Mouse (Mus musculus): ENCODE data around the gene Psmb5.

DNA sequence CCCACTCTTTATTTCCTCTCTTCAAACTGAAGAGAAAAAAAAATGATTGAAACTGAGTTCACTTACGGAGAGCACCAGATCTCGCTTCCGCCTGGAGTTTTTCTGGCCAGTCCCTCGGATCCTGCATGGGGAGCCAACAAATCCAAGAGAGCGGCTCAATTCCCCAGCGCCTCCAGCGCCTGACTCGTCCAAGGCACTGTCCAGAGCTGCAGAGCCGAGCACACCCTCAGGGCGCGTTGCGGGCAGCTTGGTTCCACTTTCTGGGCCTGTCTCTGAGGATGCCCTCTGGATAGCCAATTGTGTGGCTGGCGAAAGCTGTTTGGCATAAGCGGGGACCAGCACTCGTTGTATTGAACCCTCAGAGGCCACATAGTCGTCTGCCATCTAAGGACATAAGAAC, 26.8 kb downstream of the Psmb5 start:
- no peak for TF ChIP-seq CTCF (IDR thresholded peaks at IDR 0.05; ENCODE audit: borderline replicate concordance, insufficient read depth, low read length)
- TF ChIP-seq POLR2A (IDR thresholded peaks at IDR 0.05; ENCODE audit: low read depth, low read length) = no peak

Measured in embryonic fibroblast, embryonic 13.5 days (primary cell).